Mouse (Mus musculus) kidney, adult 18-20 months (tissue): ENCODE results near the gene Siae.

Source experiments
- DNase-seq: peaks from one replicate; pipeline ENCODE4 v3.0.0; 2021

The Siae gene

GRCm38 (mm10) chr9:37572204-37572876 is 16.8 kb downstream of the Siae start:
- no peak for DNase-seq

- no peak for DNase-seq
Measured at GRCm38 (mm10) chr9:37576436-37576930, 21.0 kb downstream of the Siae start.

- no peak for DNase-seq
Measured at GRCm38 (mm10) chr9:37583594-37583993, 28.1 kb downstream of the Siae start.

GRCm38 (mm10) chr9:37586718-37587117 is 31.2 kb downstream of the Siae start:
- no peak for DNase-seq

GRCm38 (mm10) chr9:37590381-37590780 is 34.9 kb downstream of the Siae start:
- no peak for DNase-seq

- DNase-seq = no peak
Measured at GRCm38 (mm10) chr9:37592025-37592424, 36.5 kb downstream of the Siae start.

GRCm38 (mm10) chr9:37592633-37593032 is 37.1 kb downstream of the Siae start:
- DNase-seq = no peak

- no peak for DNase-seq
Measured at GRCm38 (mm10) chr9:37593690-37594089, 38.2 kb downstream of the Siae start.

- DNase-seq = no peak
Measured at GRCm38 (mm10) chr9:37595570-37595969, 40.1 kb downstream of the Siae start.

- no peak for DNase-seq
Measured at GRCm38 (mm10) chr9:37598637-37599036, 43.1 kb downstream of the Siae start.

- no peak for DNase-seq
Measured at GRCm38 (mm10) chr9:37600538-37601205, 45.2 kb downstream of the Siae start.

- DNase-seq = no peak
Measured at GRCm38 (mm10) chr9:37605089-37605488, 49.6 kb downstream of the Siae start.

GRCm38 (mm10) chr9:37609558-37609957 is 54.1 kb downstream of the Siae start:
- no peak for DNase-seq

GRCm38 (mm10) chr9:37613182-37613910 is 57.8 kb downstream of the Siae start, which contains the start of gene Spa17:
TSS of gene Spa17 (minus strand) at chr9:37613722.
- DNase-seq = peak; percentile 91

- DNase-seq = no peak
Measured at GRCm38 (mm10) chr9:37613911-37614280, 58.4 kb downstream of the Siae start.

- no peak for DNase-seq
Measured at GRCm38 (mm10) chr9:37614316-37614715, 58.8 kb downstream of the Siae start.

GRCm38 (mm10) chr9:37615220-37615619 is 59.7 kb downstream of the Siae start:
- no peak for DNase-seq

- peak; percentile 44 for DNase-seq
Measured at GRCm38 (mm10) chr9:37616770-37617169, 61.3 kb downstream of the Siae start.

- DNase-seq = no peak
Measured at GRCm38 (mm10) chr9:37621290-37621689, 65.8 kb downstream of the Siae start.

GRCm38 (mm10) chr9:37623981-37624380 is 68.5 kb downstream of the Siae start:
- DNase-seq = no peak

GRCm38 (mm10) chr9:37624502-37624901 is 69.0 kb downstream of the Siae start:
- DNase-seq = no peak

- DNase-seq = no peak
Measured at GRCm38 (mm10) chr9:37625129-37625528, 69.6 kb downstream of the Siae start.

- DNase-seq = peak; percentile 14
Measured at GRCm38 (mm10) chr9:37625641-37626040, 70.1 kb downstream of the Siae start.

GRCm38 (mm10) chr9:37626103-37626567 is 70.6 kb downstream of the Siae start:
- DNase-seq = peak; percentile 38
